14 mouse cellular contexts compared by ENCODE assay signal in genomic region chr1:174066305-174066704, GRCm38 (mm10). TPM values are rescaled to one million over a fixed set of nuclear protein-coding genes. Genes with fewer than 3 reads are reported as not detected.
"Had no signal": no experiment of that assay in that cellular context is flagged by ENCODE, and none has a peak within 500 bp of the region (broad histone marks: within the 10 kb centered on the region; RNA-seq: fewer than 3 reads in every experiment).

Gene Olfr430 (plus strand): TSS chr1:174066605.

- H3K4me3 ChIP-seq: neural tube, embryonic 13.5 days; neural tube, embryonic 15.5 days; stomach, embryonic 15.5 days had no signal

- H3K9me3 ChIP-seq: neural tube, embryonic 13.5 days; neural tube, embryonic 15.5 days; stomach, embryonic 15.5 days had no signal

- H3K27ac ChIP-seq: neural tube, embryonic 13.5 days; neural tube, embryonic 15.5 days; stomach, embryonic 15.5 days; stomach, postnatal 0 days had no signal

- H3K4me2 ChIP-seq: neural tube, embryonic 13.5 days; neural tube, embryonic 15.5 days; stomach, embryonic 15.5 days had no signal

- H3K4me1 ChIP-seq: neural tube, embryonic 13.5 days; neural tube, embryonic 15.5 days; stomach, embryonic 15.5 days had no signal

- H3K27me3 ChIP-seq: neural tube, embryonic 13.5 days; neural tube, embryonic 15.5 days; stomach, embryonic 15.5 days had no signal

- H3K36me3 ChIP-seq: neural tube, embryonic 13.5 days; neural tube, embryonic 15.5 days; stomach, embryonic 15.5 days had no signal

- H3K9ac ChIP-seq: neural tube, embryonic 13.5 days; neural tube, embryonic 15.5 days; stomach, embryonic 15.5 days had no signal

RNA-seq across cellular contexts. Expression of gene Olfr430, which starts in this region (rescaled TPM):
- total RNA-seq: neutrophil, adult 5-6 weeks had no signal
- polyA plus RNA-seq: neural tube, embryonic 13.5 days; neural tube, embryonic 14.5 days; neural tube, embryonic 15.5 days; small intestine, adult 2 months; spleen, adult 2 months; stomach, embryonic 14.5 days; stomach, embryonic 15.5 days; stomach, embryonic 16.5 days; stomach, postnatal 0 days; testis, adult 2 months; thymus, adult 2 months; thymus, postnatal 0 days; urinary bladder, adult 2 months had no signal
